28 mouse cellular contexts compared by ENCODE assay signal in genomic region chr11:46507146-46507545, GRCm38 (mm10). TPM values are rescaled to one million over a fixed set of nuclear protein-coding genes. Genes with fewer than 3 reads are reported as not detected.
DNase-seq lines count a peak whose midpoint lies in the region; TF ChIP-seq lines count a peak whose summit lies in the region.
"Had no signal": no experiment of that assay in that cellular context is flagged by ENCODE, and none has a peak within 500 bp of the region (broad histone marks: within the 10 kb centered on the region; RNA-seq: fewer than 3 reads in every experiment).

No protein-coding gene starts in this region.

- H3K9me3 ChIP-seq in CH12.LX (replicated peaks; ENCODE audit: low read length): peaks cover 4% of the 10 kb centered on the region
- H3K9me3 ChIP-seq: embryonic facial prominence, embryonic 10.5 days; embryonic facial prominence, embryonic 12.5 days; forebrain, embryonic 13.5 days had no signal

- no peaks in the 10 kb centered on the region for H3K79me2 ChIP-seq in CH12.LX (replicated peaks; ENCODE audit: control insufficient read depth, extremely low read depth, insufficient read depth, poor library complexity, severe bottlenecking)

- TF ChIP-seq RAD21 in CH12.LX (IDR thresholded peaks at IDR 0.05; ENCODE audit: low read depth, low read length): no peak

- H3K4me1 ChIP-seq in CH12.LX (ENCODE audit: control insufficient read depth in 1 of 2, insufficient read depth in 2 of 2): peaks cover 4 to 26% of the 10 kb centered on the region in 2 experiments; a peak in 3 of 4 replicates
- H3K4me1 ChIP-seq: embryonic facial prominence, embryonic 10.5 days; embryonic facial prominence, embryonic 12.5 days had no signal

- peaks cover 5% of the 10 kb centered on the region for H3K27me3 ChIP-seq in CH12.LX (replicated peaks)
- H3K27me3 ChIP-seq in splenic B cell, adult 2 months (ENCODE audit: control insufficient read depth, insufficient read depth, low read length, poor library complexity, severe bottlenecking): no peaks in the 10 kb centered on the region; the same call in 1 of the 2 replicates
- H3K27me3 ChIP-seq: embryonic facial prominence, embryonic 12.5 days; forebrain, embryonic 13.5 days had no signal

- intact Hi-C loops in left cerebral cortex, postnatal 4 days (cut with DNase I): no loop called here

- no peak overlapping the region for H3K4me3 ChIP-seq in CH12.LX (replicated peaks in 1 of 3; ENCODE audit: low read depth in 2 of 3, low read length in 2 of 3, poor library complexity in 1 of 3)
- H3K4me3 ChIP-seq: embryonic facial prominence, embryonic 10.5 days; embryonic facial prominence, embryonic 12.5 days; forebrain, embryonic 13.5 days had no signal

- in situ Hi-C loops in CH12.LX (cut with MboI; ENCODE audit: low pct_ligation_motif_present, low pct_unique_long_range_greater_than_20kb, low sequenced_read_pairs): no loop called here

- no peak overlapping the region for H3K27ac ChIP-seq in CH12.LX (ENCODE audit: insufficient read depth, low read depth)
- H3K27ac ChIP-seq: embryonic facial prominence, embryonic 10.5 days; embryonic facial prominence, embryonic 12.5 days; forebrain, embryonic 13.5 days had no signal

- H3K9ac ChIP-seq in CH12.LX (ENCODE audit: insufficient read depth, low read depth): no peak overlapping the region
- H3K9ac ChIP-seq: embryonic facial prominence, embryonic 12.5 days; forebrain, embryonic 13.5 days had no signal

- DNase-seq in CD4-positive, CD25-positive, alpha-beta regulatory T cell, adult 2 months (ENCODE audit: low read depth, low spot score): peak; percentile 61
- DNase-seq in CH12.LX (ENCODE audit: extremely low read depth): peak; percentile 34
- peak; percentile 60 for DNase-seq in induced T-regulatory cell, adult 2 months (ENCODE audit: low read depth)
- peak; percentile 5 for DNase-seq in splenic B cell, adult 2 months (ENCODE audit: low read depth, low spot score)
- no peak for DNase-seq in left cerebral cortex, postnatal 4 days
- no peak for DNase-seq in thymus, postnatal 0 days (ENCODE audit: low spot score)
- no peak for DNase-seq in urinary bladder, postnatal 36 days (ENCODE audit: low spot score in 2 of 2)
- DNase-seq in right cerebral cortex, postnatal 4 days: no peak
- DNase-seq: adrenal gland, adult 8-10 months; adrenal gland, postnatal 14 days; adrenal gland, postnatal 36 days; cerebellum, adult 11-12 months; cerebellum, adult 2 months; cerebellum, adult 9-10 months; cerebellum, postnatal 10 days; cerebellum, postnatal 25 days had no signal

- no peak for TF ChIP-seq CTCF in CH12.LX (conservative IDR thresholded peaks at IDR 0.05 in 1 of 2, IDR thresholded peaks at IDR 0.05 in 1 of 2; ENCODE audit: low read depth in 2 of 2, low read length in 2 of 2)

- TF ChIP-seq POLR2A in CH12.LX (IDR thresholded peaks at IDR 0.05; ENCODE audit: low read depth, low read length): no peak

- no peaks in the 10 kb centered on the region for H3K36me3 ChIP-seq in CH12.LX (replicated peaks in 1 of 2; ENCODE audit: control insufficient read depth in 1 of 2, insufficient read depth in 1 of 2, low read length in 1 of 2)
- H3K36me3 ChIP-seq in splenic B cell, adult 2 months (ENCODE audit: control insufficient read depth, insufficient read depth, low read length, poor library complexity, severe bottlenecking): no peaks in the 10 kb centered on the region
- H3K36me3 ChIP-seq: embryonic facial prominence, embryonic 10.5 days; embryonic facial prominence, embryonic 12.5 days had no signal

- no peak overlapping the region for H3K4me2 ChIP-seq in CH12.LX (ENCODE audit: insufficient read depth, low read depth, poor library complexity, severe bottlenecking)
- H3K4me2 ChIP-seq: embryonic facial prominence, embryonic 12.5 days; forebrain, embryonic 13.5 days had no signal

- dilution Hi-C loops in CH12.LX (cut with MboI; ENCODE audit: extremely low pct_ligation_motif_present, extremely low pct_unique_long_range_greater_than_20kb, low sequenced_read_pairs): no loop called here

- TF ChIP-seq EP300 in CH12.LX (IDR thresholded peaks at IDR 0.05; ENCODE audit: low read length): no peak

TF ChIP-seq in CH12.LX, 34 proteins besides CTCF, POLR2A, EP300 and RAD21:
- TF ChIP-seq ZNF384 (IDR thresholded peaks at IDR 0.05; ENCODE audit: low read depth, low read length) (peak; percentile 53), MAZ (IDR thresholded peaks at IDR 0.05; ENCODE audit: low read depth, low read length) (no peak)

RNA-seq across cellular contexts. Expression of gene Gm12169, which starts 16.9 kb away (rescaled TPM):
- total RNA-seq in CH12.LX (2012; rRNA removed) (not detected in 2 replicates), CH12.LX (2014; rRNA removed) (not detected in 2 replicates)
- not detected in 2 replicates for polyA plus RNA-seq in CH12.LX (2012; ENCODE audit: insufficient read length, low read depth)
- total RNA-seq in left cerebral cortex, postnatal 4 days (2021): not detected
- not detected in 2 replicates for polyA plus RNA-seq in thymus, postnatal 0 days (2015; fragmentation: Nextera tagmentation; extraction: Ambion mirVana)
- total RNA-seq: adrenal gland, adult 18-20 months; adrenal gland, adult 8-10 months; adrenal gland, postnatal 14 days; adrenal gland, postnatal 36 days; ES-E14; MEL had no signal
- polyA plus RNA-seq: C2C12; cerebellum, adult 2 months; cortical plate, adult 2 months; embryonic facial prominence, embryonic 10.5 days; embryonic facial prominence, embryonic 12.5 days; embryonic facial prominence, embryonic 14.5 days; forebrain, embryonic 11.5 days; forebrain, embryonic 13.5 days; forebrain, embryonic 16.5 days; frontal cortex, adult 2 months had no signal

RNA-seq across cellular contexts. Expression of gene Havcr2, which starts 52.4 kb away (rescaled TPM):
- 0.08 TPM in 1 of 2 replicates, not detected in the other for total RNA-seq in CH12.LX (2012; rRNA removed)
- total RNA-seq in CH12.LX (2014; rRNA removed): 0.20 and 0.27 TPM in 2 replicates
- polyA plus RNA-seq in CH12.LX (2012; ENCODE audit: insufficient read length, low read depth): 0.44 and 0.60 TPM in 2 replicates
- total RNA-seq in left cerebral cortex, postnatal 4 days (2021): under 1 TPM; 0.44 to 0.79 TPM
- 0.55 and 0.82 TPM in 2 replicates for polyA plus RNA-seq in thymus, postnatal 0 days (2015; fragmentation: Nextera tagmentation; extraction: Ambion mirVana)
- total RNA-seq: ES-E14 had no signal
- polyA plus RNA-seq: embryonic facial prominence, embryonic 10.5 days had no signal

Comparison
In these comparisons a context has a peak if more than half of its experiments do, and no peak if none do; other contexts are left out.
1. DNase-seq: peak in CD4-positive, CD25-positive, alpha-beta regulatory T cell, adult 2 months (single experiment), CH12.LX (single experiment), induced T-regulatory cell, adult 2 months (single experiment) and splenic B cell, adult 2 months (single experiment); none in left cerebral cortex, postnatal 4 days (single experiment), thymus, postnatal 0 days (single experiment), urinary bladder, postnatal 36 days (0 of 2) and right cerebral cortex, postnatal 4 days (single experiment).